Mouse (Mus musculus): ENCODE results near the gene Ufl1. TPM values are rescaled to one million over a fixed set of nuclear protein-coding genes. Genes with fewer than 3 reads are reported as not detected.
"Not testable (repeated sequence)": the region's sequence is repeated elsewhere in the genome, so short reads cannot be mapped to it uniquely, and the experiment has no call there.

Gene Ufl1
- 10 to 100 TPM; 28.9 to 32.7 TPM for total RNA-seq (2021)
- long read RNA-seq, experiment 1, full-length matches to known transcripts, result 17 of 38 reads
- long read RNA-seq, experiment 1, partial matches to known transcripts, result 6 of 38 reads
- long read RNA-seq, experiment 1, other reads (novel, unspliced or antisense), result 15 of 38 reads
- long read RNA-seq, experiment 2, full-length matches to known transcripts, result 15 of 34 reads
- long read RNA-seq, experiment 2, partial matches to known transcripts, result 4 of 34 reads
- long read RNA-seq, experiment 2, other reads (novel, unspliced or antisense), result 15 of 34 reads

- DNase-seq (ENCODE audit: low spot score in 2 of 2), result peak; percentile 98
Measured at GRCm38 (mm10) chr4:25281671-25282038, at the start of gene Ufl1. TSS of gene Ufl1 (minus strand) at chr4:25281821.

GRCm38 (mm10) chr4:25325684-25326220 is 44.1 kb upstream of the Ufl1 start:
- no peak for DNase-seq (ENCODE audit: low spot score in 2 of 2)

GRCm38 (mm10) chr4:25322631-25323178 is 41.1 kb upstream of the Ufl1 start:
- no peak for DNase-seq (ENCODE audit: low spot score in 2 of 2)

GRCm38 (mm10) chr4:25313767-25314166 is 32.1 kb upstream of the Ufl1 start:
- no peak for DNase-seq (ENCODE audit: low spot score in 2 of 2)

- DNase-seq (ENCODE audit: low spot score in 2 of 2), result not testable (repeated sequence)
Measured at GRCm38 (mm10) chr4:25285002-25285401, 3.4 kb upstream of the Ufl1 start.

GRCm38 (mm10) chr4:25280938-25281670 is 517 bp downstream of the Ufl1 start:
- DNase-seq (ENCODE audit: low spot score in 2 of 2), result no peak

GRCm38 (mm10) chr4:25272861-25273627 is 8.6 kb downstream of the Ufl1 start:
- DNase-seq (ENCODE audit: low spot score in 2 of 2), result no peak

GRCm38 (mm10) chr4:25271926-25272325 is 9.7 kb downstream of the Ufl1 start:
- no peak for DNase-seq (ENCODE audit: low spot score in 2 of 2)

- no peak for DNase-seq (ENCODE audit: low spot score in 2 of 2)
Measured at GRCm38 (mm10) chr4:25267144-25267543, 14.5 kb downstream of the Ufl1 start.

- no peak for DNase-seq (ENCODE audit: low spot score in 2 of 2)
Measured at GRCm38 (mm10) chr4:25257822-25258398, 23.7 kb downstream of the Ufl1 start.

GRCm38 (mm10) chr4:25242776-25243175 is 38.8 kb downstream of the Ufl1 start, which contains the start of gene Fhl5:
TSS of gene Fhl5 (minus strand) at chr4:25242876.
- DNase-seq (ENCODE audit: low spot score in 2 of 2), result no peak

GRCm38 (mm10) chr4:25235663-25236062 is 46.0 kb downstream of the Ufl1 start:
- not testable (repeated sequence) for DNase-seq (ENCODE audit: low spot score in 2 of 2)

- not testable (repeated sequence) for DNase-seq (ENCODE audit: low spot score in 2 of 2)
Measured at GRCm38 (mm10) chr4:25233767-25234166, 47.9 kb downstream of the Ufl1 start.

GRCm38 (mm10) chr4:25232546-25232945 is 49.1 kb downstream of the Ufl1 start:
- DNase-seq (ENCODE audit: low spot score in 2 of 2), result no peak

GRCm38 (mm10) chr4:25227527-25227926 is 54.1 kb downstream of the Ufl1 start:
- no peak for DNase-seq (ENCODE audit: low spot score in 2 of 2)

GRCm38 (mm10) chr4:25221927-25222326 is 59.7 kb downstream of the Ufl1 start:
- no peak for DNase-seq (ENCODE audit: low spot score in 2 of 2)

GRCm38 (mm10) chr4:25213451-25213850 is 68.2 kb downstream of the Ufl1 start:
- no peak for DNase-seq (ENCODE audit: low spot score in 2 of 2)

- DNase-seq (ENCODE audit: low spot score in 2 of 2), result no peak
Measured at GRCm38 (mm10) chr4:25206166-25206565, 75.5 kb downstream of the Ufl1 start.
